2 mouse cellular contexts compared by ENCODE assay signal in the genomic region with DNA sequence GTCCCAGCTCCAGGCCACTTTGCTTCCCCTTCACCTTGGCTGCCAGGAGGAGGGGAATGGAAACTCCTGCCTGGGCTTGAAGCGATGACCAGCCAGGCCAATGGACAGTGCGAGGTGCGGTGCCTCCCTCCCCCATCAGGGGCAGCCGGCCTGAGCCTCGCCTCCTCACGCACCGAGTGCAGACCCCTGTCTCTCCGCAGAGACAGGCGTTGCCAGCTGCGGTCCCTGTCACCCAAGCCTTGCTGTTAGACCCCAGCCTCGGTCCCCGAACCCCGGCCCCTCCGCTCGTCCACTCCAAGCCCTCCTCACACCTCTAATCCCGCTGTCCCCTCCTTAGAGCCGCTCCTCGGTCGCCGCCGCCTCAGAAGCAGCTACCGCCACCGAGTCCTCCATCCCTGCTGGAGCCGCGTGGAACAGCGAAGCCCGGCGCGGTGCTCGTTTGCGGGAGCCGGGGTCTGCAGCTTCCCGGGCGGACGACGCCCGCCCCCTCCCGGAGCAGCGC.
TF ChIP-seq lines count a peak whose summit lies in the region.

No protein-coding gene starts in this region.

TF ChIP-seq in CH12.LX, 34 proteins besides CTCF, POLR2A, EP300 and RAD21:
- TF ChIP-seq MEF2A (IDR thresholded peaks at IDR 0.05; ENCODE audit: borderline replicate concordance, low read depth, low read length): no peak
- no peak for TF ChIP-seq KAT2A (IDR thresholded peaks at IDR 0.05; ENCODE audit: insufficient replicate concordance, low read length)
- no peak for TF ChIP-seq PAX5 (IDR thresholded peaks at IDR 0.05; ENCODE audit: low read length)
- no peak for TF ChIP-seq CHD1 (IDR thresholded peaks at IDR 0.05; ENCODE audit: low read depth, low read length)
- TF ChIP-seq MAX (IDR thresholded peaks at IDR 0.05; ENCODE audit: low read length): no peak; the same call in 1 of the 2 replicates
- no peak for TF ChIP-seq UBTF (IDR thresholded peaks at IDR 0.05; ENCODE audit: low read depth, low read length)
- TF ChIP-seq ELF1 (IDR thresholded peaks at IDR 0.05; ENCODE audit: low read depth, low read length): no peak
- TF ChIP-seq ZMIZ1 (IDR thresholded peaks at IDR 0.05; ENCODE audit: low read depth, low read length): no peak
- no peak for TF ChIP-seq JUND (conservative IDR thresholded peaks at IDR 0.05; ENCODE audit: low read depth, low read length)
- no peak for TF ChIP-seq ZC3H11A (IDR thresholded peaks at IDR 0.05; ENCODE audit: low read depth, low read length)
- TF ChIP-seq JUN (IDR thresholded peaks at IDR 0.05; ENCODE audit: insufficient read depth, low read depth, low read length): no peak
- no peak for TF ChIP-seq GABPA (IDR thresholded peaks at IDR 0.05; ENCODE audit: insufficient replicate concordance, low read depth, low read length)
- no peak for TF ChIP-seq NRF1 (IDR thresholded peaks at IDR 0.05; ENCODE audit: low read depth, low read length)
- no peak for TF ChIP-seq TCF12 (IDR thresholded peaks at IDR 0.05; ENCODE audit: low read depth, low read length)
- no peak for TF ChIP-seq MXI1 (IDR thresholded peaks at IDR 0.05; ENCODE audit: low read depth, low read length)
- no peak for TF ChIP-seq BHLHE40 (IDR thresholded peaks at IDR 0.05; ENCODE audit: low read depth, low read length)

TF ChIP-seq in MEL, 35 proteins besides CTCF, POLR2A, EP300 and RAD21 (continued from another document):
- TF ChIP-seq NELFE (IDR thresholded peaks at IDR 0.05; ENCODE audit: low read depth, low read length): no peak; the same call in 1 of the 2 replicates
